Mouse (Mus musculus): ENCODE data around the gene Arhgef26. TPM values are rescaled to one million over a fixed set of nuclear protein-coding genes. Genes with fewer than 3 reads are reported as not detected.

Gene Arhgef26
- 10 to 100 TPM; 21.1 to 21.5 TPM for total RNA-seq (2021)

- DNase-seq (ENCODE audit: low spot score in 2 of 2) = no peak
- intact Hi-C loops (cut with DNase I) = loop anchor here (5.0 kb wide), 1 partner anchor 116 kb away; no protein-coding TSS in a partner anchor
Measured at GRCm38 (mm10) chr3:62338044-62338443, at the start of gene Arhgef26. TSS of gene Arhgef26 (plus strand) at chr3:62338344.

DNA sequence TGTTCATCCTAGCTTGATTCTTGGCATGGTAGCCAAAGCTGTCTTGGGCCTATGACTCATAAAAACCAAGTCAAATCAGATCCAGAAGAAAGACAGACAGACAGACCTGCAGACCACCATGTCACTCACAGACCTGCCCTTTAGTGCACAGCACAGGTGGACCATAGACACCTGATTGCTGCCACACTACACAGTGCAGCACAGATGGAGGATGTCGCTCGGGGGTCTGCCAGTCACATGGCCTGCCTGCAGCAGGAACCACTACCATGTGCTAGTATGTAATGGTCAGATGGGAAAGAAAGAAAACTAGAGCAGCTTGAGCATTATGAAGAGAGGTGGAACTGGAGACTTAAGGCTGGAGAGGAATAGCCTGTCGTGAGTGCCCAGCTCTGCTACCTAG is 27.7 kb upstream of the Arhgef26 start:
- DNase-seq (ENCODE audit: low spot score in 2 of 2) = no peak
- intact Hi-C loops (cut with DNase I) = no loop called here

DNA sequence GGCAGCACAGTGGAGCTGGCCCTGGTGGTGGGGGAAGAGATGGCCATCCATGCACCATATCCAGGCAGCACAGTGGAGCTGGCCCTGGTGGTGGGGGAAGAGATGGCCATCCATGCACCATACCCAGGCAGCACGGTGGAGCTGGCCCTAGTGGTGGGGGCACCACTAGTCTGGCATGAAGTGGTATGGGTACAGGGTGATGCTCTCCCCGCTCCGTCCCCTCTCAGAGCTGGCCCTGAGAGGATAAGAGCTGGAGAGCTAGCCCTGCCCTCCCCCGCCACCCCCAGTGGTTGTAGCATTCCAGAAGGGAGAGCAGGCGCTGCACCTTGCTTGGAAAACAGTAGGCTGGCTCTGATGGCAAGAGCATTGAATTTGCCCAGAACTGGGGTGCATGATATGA is 26.9 kb upstream of the Arhgef26 start:
- no peak for DNase-seq (ENCODE audit: low spot score in 2 of 2)
- intact Hi-C loops (cut with DNase I) = no loop called here

DNA sequence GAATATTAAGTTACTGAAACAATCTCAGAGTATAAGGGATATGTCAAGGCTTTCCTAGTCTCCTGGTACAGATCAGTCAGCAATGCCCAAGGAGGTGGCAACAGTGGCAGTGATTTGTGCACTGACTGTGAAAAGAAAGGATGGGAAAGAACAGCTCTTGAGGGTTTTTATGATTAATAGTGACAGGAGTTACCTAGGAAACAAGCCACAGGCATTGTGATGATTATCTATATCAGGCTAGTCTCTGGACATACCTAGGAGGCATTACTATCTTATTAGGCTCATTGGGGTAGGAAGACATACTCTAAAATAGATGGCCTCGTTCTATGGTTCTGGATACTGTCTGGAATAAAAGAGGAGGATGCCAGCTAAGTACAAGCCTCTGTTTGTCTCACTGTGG is 13.4 kb upstream of the Arhgef26 start:
- intact Hi-C loops (cut with DNase I) = no loop called here
- no peak for DNase-seq (ENCODE audit: low spot score in 2 of 2)

GRCm38 (mm10) chr3:62327903-62328302 is 10.2 kb upstream of the Arhgef26 start:
- DNase-seq (ENCODE audit: low spot score in 2 of 2) = no peak
- intact Hi-C loops (cut with DNase I) = no loop called here

DNA sequence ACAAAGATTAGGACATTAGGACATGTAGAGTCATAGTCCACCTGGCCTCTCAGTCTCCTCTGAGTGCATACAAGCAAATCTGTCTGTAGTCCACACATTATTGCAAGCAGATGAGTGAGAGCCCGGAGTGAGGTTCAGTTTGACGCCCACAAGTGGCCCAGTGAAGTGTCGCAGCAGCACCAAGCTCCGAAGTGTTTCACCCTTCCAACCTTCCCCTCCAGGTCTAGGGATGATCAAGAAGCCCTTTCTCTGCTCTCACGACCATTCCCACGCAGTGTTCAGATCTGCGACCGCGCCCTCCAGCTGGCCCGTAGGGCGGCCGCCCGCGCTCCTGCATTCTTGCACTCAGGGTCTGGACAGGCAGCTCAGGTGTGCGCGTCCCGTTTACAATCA is 313 bp downstream of the Arhgef26 start:
- intact Hi-C loops (cut with DNase I) = loop anchor here (5.0 kb wide), 1 partner anchor 116 kb away; no protein-coding TSS in a partner anchor
- no peak for DNase-seq (ENCODE audit: low spot score in 2 of 2)

GRCm38 (mm10) chr3:62338854-62339515 is 841 bp downstream of the Arhgef26 start:
- DNase-seq (ENCODE audit: low spot score in 2 of 2) = peak; percentile 39 to 46
- intact Hi-C loops (cut with DNase I) = loop anchor here (5.0 kb wide), 1 partner anchor 117 kb away; no protein-coding TSS in a partner anchor

DNA sequence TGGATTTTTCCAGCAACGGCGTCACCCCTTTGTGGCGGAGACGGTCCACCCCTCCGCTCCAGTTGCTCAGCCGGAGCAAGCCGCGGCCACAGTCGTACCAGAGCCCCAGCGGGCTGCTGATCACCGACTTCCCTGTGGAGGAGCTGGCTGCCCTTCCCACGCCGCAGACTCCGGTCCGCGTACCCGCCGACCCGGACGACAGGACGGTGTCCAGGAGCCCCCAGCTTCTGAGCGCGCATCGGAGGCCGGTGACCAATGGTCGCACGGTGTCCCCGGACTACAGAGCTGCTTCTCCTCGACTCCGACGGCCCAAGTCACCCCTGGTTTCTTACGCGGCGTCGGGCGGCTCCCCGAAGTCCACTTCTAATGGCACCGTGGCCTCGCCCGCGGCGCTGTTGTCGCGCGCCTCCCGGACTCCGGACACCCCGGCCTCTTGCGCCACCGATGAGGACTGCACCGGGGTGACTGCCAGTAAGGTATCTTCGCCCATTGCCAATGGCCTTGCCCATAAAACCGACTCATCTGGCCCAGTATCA is 1.4 kb downstream of the Arhgef26 start:
- DNase-seq (ENCODE audit: low spot score in 2 of 2) = peak in 1 of 2 experiments; percentile 23
- intact Hi-C loops (cut with DNase I) = loop anchor here (5.0 kb wide), 2 partner anchors 117 to 118 kb away; no protein-coding TSS in a partner anchor

GRCm38 (mm10) chr3:62340154-62340760 is 2.1 kb downstream of the Arhgef26 start:
- intact Hi-C loops (cut with DNase I) = loop anchor here (5.0 kb wide), 1 partner anchor 117 kb away; no protein-coding TSS in a partner anchor
- no peak for DNase-seq (ENCODE audit: low spot score in 2 of 2)

DNA sequence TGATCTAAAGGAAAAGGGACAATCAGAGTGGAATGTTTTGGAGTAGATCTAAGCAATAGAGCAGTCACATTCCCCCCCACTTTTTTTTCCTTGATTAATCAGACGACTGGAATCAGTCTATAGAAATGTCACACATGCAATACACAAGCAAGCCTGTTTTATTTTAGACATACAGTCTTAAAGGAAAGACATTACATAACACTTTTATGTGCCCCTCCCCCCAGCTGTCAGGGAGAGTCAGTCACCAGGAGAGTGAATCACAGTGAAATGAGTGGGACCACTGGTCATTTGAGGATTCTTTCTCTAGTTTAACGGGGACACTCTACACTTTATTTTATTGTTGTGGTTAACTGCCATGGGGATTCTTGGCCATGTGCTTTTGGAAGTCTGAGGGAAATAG is 2.7 kb downstream of the Arhgef26 start:
- no peak for DNase-seq (ENCODE audit: low spot score in 2 of 2)
- intact Hi-C loops (cut with DNase I) = loop anchor here (5.0 kb wide), 1 partner anchor 116 kb away; no protein-coding TSS in a partner anchor

- no peak for DNase-seq (ENCODE audit: low spot score in 2 of 2)
- intact Hi-C loops (cut with DNase I) = loop anchor here (5.0 kb wide), 1 partner anchor 116 kb away; no protein-coding TSS in a partner anchor
Measured at GRCm38 (mm10) chr3:62341496-62342205, 3.5 kb downstream of the Arhgef26 start.

GRCm38 (mm10) chr3:62348514-62349217 is 10.5 kb downstream of the Arhgef26 start:
- intact Hi-C loops (cut with DNase I) = no loop called here
- no peak for DNase-seq (ENCODE audit: low spot score in 2 of 2)

DNA sequence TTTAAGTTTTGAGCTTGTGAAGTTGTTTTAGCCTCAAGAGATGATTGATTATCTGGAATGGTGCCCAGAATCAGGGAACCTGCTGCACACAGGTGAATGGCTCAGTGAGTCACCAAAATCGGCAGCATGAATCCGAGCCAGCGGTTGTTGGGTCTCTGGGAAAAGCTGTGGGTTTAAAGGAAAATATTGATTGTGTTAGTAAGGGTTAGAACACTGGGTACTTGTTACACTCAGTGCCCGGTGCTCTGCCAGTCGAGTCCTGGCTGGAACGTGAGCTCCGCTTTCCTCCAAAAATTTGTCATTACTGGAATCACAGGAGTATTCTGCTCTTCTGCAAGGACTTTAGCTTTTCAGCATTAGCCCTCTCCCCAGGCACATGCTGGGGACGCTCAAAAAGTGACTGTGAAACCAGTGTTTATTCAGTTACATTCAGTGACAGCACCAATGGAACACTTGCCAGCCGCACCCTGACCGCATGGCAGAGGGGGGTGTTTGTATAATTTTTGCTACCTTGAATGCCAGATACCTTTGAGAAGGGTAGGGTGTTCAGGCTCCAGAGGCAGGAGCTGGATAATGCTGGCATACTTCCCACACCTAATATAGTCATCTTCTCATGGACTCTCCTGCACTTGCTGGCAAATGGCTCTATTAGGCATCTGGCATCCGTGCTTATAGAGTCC is 11.2 kb downstream of the Arhgef26 start:
- DNase-seq (ENCODE audit: low spot score in 2 of 2) = no peak
- intact Hi-C loops (cut with DNase I) = no loop called here

DNA sequence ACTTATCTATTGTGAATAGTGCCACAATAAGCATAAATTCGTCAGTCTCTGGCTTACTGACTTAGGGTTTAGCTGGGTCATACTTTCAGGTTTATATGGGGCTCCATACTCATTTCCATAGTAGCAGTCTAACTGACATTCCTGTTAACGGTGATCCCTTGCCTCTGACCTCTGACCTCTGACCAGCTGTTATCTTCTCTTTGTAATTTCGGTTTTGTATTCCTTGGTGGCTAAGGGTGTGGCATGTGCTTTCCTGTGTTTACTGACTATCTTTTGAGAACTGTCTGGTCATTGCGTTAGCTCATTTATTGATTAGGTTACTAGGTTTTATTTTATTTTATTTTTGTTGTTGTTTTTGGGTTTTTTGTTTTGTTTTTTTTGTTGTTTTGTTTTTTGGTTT is 13.9 kb downstream of the Arhgef26 start:
- no peak for DNase-seq (ENCODE audit: low spot score in 2 of 2)
- intact Hi-C loops (cut with DNase I) = no loop called here

GRCm38 (mm10) chr3:62352876-62353275 is 14.7 kb downstream of the Arhgef26 start:
- intact Hi-C loops (cut with DNase I) = no loop called here
- DNase-seq (ENCODE audit: low spot score in 2 of 2) = no peak

GRCm38 (mm10) chr3:62367882-62368281 is 29.7 kb downstream of the Arhgef26 start:
- intact Hi-C loops (cut with DNase I) = no loop called here
- no peak for DNase-seq (ENCODE audit: low spot score in 2 of 2)

DNA sequence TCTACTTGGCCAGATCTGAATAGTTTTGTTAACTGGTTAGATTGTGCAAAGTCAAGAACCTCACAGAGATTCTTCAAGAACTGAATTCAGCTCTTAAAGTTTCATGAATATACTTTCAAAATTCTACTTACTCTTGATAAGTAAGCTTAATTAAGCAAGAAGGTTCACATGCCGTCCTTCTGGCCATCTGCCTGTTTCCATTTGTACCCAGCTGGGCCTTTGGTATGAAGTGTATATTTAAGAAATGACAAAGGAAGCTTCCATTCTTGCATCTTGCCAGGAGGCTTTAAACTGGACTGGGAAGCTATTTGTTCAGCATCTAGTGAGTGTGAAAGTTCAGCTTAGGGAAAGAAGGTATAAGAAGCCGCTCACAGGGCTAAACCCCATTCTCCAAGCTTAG is 34.7 kb downstream of the Arhgef26 start:
- intact Hi-C loops (cut with DNase I) = no loop called here
- DNase-seq (ENCODE audit: low spot score in 2 of 2) = no peak

DNA sequence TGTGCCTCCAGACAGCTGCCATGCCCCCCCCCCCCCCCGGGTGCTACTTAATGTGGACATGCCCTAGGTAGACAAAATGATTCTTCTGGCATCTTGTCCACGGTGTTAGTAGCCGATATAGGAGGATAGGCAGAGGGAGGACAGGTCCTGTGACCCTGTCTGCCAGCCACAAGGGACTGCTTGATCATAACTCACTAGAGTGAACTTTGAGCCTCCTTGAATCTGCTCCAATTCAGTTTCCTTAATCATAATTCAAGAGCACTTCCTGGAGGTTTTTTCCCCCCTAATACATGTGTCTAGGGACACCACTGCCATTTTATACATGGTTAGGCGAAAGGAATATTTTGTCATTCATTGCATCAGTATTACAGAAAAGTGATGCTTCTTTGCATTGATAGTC is 36.2 kb downstream of the Arhgef26 start:
- intact Hi-C loops (cut with DNase I) = no loop called here
- no peak for DNase-seq (ENCODE audit: low spot score in 2 of 2)

DNA sequence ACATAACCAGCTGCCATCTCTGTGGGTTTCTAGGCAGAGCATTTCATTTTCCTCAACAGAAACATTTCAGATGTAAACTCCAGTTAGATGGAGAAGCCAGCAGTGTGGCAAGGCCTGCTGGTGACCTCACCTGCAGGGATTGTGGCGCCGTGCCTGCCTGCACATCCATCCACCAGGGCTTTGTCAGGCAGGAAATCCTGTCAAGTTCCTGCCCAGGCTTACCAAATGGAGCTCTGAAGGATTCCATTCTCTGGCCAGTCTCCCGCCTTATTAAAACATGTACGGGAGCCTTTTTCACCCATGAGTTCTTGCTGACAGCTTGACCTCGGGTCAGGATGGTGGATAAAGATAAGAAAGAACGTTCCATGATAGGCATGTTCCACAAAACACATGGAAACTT is 36.7 kb downstream of the Arhgef26 start:
- intact Hi-C loops (cut with DNase I) = no loop called here

More for the DNA sequence above, 36.7 kb downstream of the Arhgef26 start:
- DNase-seq (ENCODE audit: low spot score in 2 of 2) = no peak

Data from left cerebral cortex, postnatal 36 days (tissue).